Mouse (Mus musculus) spleen, embryonic (tissue): ENCODE data around the gene Cyld.
"Not testable (repeated sequence)": the region's sequence is repeated elsewhere in the genome, so short reads cannot be mapped to it uniquely, and the experiment has no call there.

ENCODE experiments used
- CTCF ChIA-PET: fragments of 350-600 bp; sonication (Branson Sonifier 250); formaldehyde crosslinking; loops from one replicate; lab custom pipeline; 2022; lab: Charles Lee

Gene Cyld

DNA sequence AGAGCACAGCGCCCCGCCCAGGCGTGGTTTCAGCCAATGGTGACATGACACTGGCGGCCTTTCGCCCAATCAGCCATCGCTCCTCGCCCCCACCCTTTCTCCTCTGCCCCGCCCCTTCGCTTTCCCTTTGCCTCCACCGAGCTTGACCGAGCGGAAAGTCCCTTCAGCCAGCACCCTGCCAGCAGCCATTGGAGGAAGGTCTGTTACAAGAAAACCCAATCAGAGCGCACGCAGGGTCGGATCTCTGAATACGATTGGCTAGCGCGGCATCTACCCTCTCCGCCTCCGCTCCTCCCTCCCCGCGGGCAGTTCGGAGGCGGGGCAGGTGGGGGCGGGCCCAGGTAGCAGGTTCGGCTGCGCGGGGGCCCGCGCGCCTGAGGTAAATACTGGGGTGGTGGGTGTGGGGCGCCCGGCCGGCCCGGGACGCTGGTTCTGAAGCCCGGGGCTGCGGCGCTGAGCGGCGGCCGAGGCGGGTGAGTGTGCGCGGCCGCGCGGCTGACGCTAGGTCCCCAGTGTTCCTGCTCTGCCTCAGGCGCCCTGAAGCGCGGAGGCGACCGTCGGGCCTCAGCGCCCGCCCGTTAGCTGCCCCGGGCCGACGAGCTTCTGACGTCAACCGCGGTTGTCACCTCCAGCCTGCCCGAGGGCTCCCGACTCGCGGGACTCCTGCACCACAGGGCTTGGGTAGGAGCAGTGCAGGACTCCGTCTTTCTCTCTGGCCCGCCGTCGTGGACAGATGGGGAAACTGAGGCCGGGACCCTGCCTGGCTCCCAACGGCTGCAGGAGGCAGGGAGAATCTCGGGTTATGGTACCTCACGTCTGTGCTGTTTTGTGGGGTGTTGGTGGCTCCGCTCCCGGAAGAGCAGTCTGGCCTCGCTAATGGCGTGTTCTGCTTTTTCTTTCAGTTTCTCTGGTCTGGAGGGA, at the start of gene Cyld:
Gene Cyld, plus strand, starts transcription at position 308 of the 921 bp plus-strand sequence.
- CTCF ChIA-PET, result interaction anchor here (0.6 to 5.1 kb wide), 2 partner anchors 21 to 29 kb away, joined by 4 to 32 read pairs; no protein-coding TSS in a partner anchor

GRCm38 (mm10) chr8:88648322-88648721, 48.5 kb upstream of the Cyld start:
- CTCF ChIA-PET, result no interaction called here

- CTCF ChIA-PET, result interaction anchor here (0.6 kb wide), 1 partner anchor 31 kb away, joined by 6 read pairs; no protein-coding TSS in a partner anchor
Measured at GRCm38 (mm10) chr8:88650016-88650708, 46.7 kb upstream of the Cyld start.

- CTCF ChIA-PET, result not testable (repeated sequence)
Measured at GRCm38 (mm10) chr8:88651122-88651521, 45.7 kb upstream of the Cyld start.

- CTCF ChIA-PET, result interaction anchor here (0.5 kb wide), 1 partner anchor 28 kb away, joined by 3 read pairs; no protein-coding TSS in a partner anchor
Measured at GRCm38 (mm10) chr8:88655334-88655733, 41.5 kb upstream of the Cyld start.

DNA sequence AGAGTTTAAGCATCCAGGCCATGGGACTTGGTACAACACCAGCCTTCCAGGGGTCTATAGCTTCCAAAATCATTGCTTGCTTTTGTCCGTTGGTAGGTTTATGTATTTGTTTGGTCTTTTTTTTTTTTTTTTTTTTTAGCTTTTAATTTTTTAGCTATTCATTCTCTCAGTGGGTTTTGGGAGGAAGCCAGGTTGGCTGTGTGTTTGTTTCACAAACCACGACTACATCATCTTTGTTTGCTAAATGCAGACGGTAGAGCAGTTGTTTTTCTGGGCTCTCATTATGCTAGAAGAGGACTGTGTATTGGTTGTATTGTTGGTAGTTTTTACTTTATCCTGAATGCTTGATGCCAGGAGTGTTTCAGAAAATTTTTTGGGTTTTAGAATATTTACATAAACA, 37.0 kb upstream of the Cyld start:
- CTCF ChIA-PET, result interaction anchor here (0.6 to 0.8 kb wide), 3 partner anchors 20 to 33 kb away, joined by 3 to 6 read pairs (median 4); partner anchors contain the start of gene Snx20

- CTCF ChIA-PET, result interaction anchor here (0.9 to 1.7 kb wide), 2 partner anchors 8 to 15 kb away, joined by 3 to 4 read pairs; partner anchors contain the start of gene Nod2
Measured at GRCm38 (mm10) chr8:88662401-88662821, 34.4 kb upstream of the Cyld start.

GRCm38 (mm10) chr8:88664121-88664520, 32.7 kb upstream of the Cyld start:
- CTCF ChIA-PET, result no interaction called here

DNA sequence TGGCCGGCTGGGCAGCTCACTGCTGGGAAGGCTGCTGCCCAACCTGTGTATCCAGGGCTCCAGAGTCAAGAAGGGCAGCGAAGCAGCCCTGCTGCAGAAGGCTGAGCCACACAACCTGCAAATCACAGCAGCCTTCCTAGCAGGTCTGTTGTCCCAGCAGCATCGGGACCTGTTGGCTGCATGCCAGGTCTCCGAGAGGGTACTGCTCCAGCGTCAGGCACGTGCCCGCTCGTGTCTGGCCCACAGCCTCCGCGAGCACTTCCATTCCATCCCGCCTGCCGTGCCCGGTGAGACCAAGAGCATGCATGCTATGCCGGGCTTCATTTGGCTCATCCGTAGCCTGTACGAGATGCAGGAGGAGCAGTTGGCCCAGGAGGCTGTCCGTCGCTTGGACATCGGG, 31.9 kb upstream of the Cyld start:
- CTCF ChIA-PET, result no interaction called here

DNA sequence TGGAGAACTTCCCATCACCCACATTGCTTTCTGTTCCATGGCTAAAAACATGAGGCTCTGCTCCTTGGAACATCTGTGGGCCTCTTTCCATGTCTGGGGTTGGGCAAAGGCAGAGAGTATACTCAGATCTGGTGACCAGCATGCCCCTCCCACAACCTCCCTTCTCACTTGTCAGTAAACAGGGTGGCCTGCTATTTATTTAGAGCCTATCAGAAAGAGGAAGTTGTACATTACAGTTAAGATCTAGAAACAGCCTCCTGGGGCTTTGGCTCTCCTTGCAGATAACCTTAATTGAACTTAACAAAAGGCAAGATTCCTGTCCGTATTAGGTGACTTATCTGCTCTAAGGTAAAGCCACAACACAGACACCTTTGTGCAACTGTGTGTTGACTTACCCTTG, 30.4 kb upstream of the Cyld start:
- CTCF ChIA-PET, result interaction anchor here (3.4 kb wide), 1 partner anchor 29 kb away, joined by 32 read pairs; the partner anchor contains the start of gene Cyld

GRCm38 (mm10) chr8:88668400-88669086, 28.3 kb upstream of the Cyld start:
- CTCF ChIA-PET, result interaction anchor here (0.7 to 3.4 kb wide), 3 partner anchors 25 to 33 kb away, joined by 3 to 32 read pairs (median 3); partner anchors contain the start of genes Cyld and Snx20

GRCm38 (mm10) chr8:88670782-88671181, 26.0 kb upstream of the Cyld start:
- CTCF ChIA-PET, result interaction anchor here (1.0 kb wide), 1 partner anchor 8 kb away, joined by 3 read pairs; no protein-coding TSS in a partner anchor

GRCm38 (mm10) chr8:88671575-88671974, 25.3 kb upstream of the Cyld start:
- CTCF ChIA-PET, result no interaction called here

DNA sequence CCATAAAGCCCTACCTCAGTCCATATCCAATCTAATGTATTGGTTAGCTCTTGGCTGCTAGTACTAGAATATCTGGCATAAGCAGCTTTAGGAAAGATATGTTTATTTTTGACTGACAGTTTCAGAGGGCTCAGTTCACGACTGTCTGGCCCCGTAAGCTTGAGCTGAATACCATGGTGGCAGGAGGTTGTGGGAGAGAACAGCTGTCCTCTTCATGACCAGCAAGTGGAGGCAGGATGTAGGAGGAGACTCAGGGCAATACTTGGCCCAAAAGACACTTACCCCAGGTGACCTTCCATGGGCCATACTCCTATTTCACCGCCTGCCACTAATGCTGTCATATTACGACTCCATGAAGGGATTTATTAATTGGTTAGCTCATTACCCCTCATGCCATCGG, 23.0 kb upstream of the Cyld start:
- CTCF ChIA-PET, result interaction anchor here (1.0 kb wide), 1 partner anchor 15 kb away, joined by 5 read pairs; no protein-coding TSS in a partner anchor

DNA sequence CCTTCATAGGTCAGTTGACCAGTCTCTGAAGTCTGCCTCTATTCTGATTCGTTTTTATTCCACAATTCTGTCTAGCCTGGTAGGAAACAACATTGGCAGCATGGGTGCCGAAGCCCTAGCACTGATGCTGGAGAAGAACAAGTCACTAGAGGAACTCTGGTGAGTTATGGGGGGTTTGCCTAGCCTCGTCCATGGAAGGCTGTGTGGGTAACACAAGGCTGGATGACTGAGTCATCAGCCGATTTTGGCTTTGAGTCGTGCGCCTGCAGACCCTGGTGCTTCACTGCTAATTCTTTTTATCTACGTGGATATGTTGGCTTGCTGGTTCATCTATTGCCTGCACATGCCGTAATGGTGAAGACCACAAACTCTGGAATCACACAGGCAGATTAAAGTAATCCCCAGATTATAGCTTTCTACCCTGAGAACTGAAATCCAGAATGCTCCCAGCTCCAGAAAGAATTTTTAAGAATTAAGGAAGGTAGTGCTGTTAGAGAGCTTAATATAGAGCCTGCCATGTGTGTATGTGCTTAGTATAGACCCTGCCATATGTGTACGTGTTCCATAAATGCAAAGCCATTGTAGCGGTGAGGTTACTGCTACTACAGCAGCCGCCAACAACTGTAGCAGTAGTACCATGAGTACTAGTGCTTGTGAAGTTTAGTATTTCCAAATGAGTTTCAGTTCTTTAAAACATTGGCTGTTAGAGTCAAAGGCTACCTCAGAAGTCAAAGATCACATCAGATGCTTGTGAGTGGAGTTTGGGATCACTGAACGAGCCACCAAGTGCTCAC, 21.3 kb upstream of the Cyld start:
- CTCF ChIA-PET, result no interaction called here

DNA sequence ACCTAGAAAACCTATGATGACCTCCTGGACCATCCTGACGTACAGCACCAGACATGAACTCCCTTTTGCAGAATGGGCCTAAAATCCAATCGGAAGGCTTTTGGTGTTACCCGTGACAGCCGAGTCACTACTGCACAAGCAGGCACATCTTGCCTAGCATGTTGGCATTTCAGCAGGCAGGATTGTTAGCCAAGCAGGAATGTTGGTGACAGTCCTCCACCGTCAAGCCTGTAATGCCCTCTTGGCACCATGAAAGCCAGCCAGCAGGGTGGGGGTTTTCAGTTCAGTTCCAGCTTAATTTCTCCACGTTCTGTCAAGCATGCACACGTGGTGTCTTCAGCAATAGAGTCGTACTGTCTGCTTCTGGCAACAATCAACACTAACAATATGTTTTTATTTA, 19.8 kb upstream of the Cyld start:
- CTCF ChIA-PET, result no interaction called here

- CTCF ChIA-PET, result interaction anchor here (0.6 to 0.7 kb wide), 3 partner anchors 21 to 337 kb away, joined by 5 to 6 read pairs (median 6); no protein-coding TSS in a partner anchor
Measured at GRCm38 (mm10) chr8:88680566-88680965, 16.3 kb upstream of the Cyld start.

GRCm38 (mm10) chr8:88681046-88681445, 15.8 kb upstream of the Cyld start:
- CTCF ChIA-PET, result interaction anchor here (0.7 kb wide), 1 partner anchor 31 kb away, joined by 6 read pairs; no protein-coding TSS in a partner anchor

DNA sequence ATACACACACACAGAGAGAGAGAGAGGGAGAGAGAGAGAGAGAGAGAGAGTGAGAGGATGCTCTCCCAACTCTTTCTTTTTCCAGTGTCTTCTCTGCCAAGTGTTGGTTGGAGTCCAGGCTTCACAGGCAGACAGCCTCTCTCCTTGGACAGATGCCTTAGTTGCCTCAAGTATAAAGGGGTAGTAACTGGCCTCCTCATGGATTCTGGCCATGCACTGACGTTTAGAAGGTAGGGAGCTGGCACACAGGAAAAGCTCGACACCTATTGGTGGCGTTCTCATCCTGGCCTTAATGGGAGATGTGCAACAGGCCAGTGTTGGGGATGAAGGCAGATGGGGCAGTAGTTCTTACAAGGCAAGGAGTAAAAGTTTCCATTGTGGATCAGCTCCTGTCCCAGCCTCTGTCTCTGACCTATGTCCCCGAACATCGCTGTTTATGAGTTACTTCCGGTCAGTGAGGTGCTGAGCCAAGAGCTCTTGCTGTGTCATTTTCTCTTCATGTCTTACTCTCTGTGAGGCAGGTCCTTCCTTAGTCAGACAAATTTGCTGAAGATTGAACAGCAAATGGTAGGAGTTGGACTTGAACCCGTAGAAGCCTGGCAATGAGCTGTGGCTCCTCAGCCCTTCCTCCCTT, 13.1 kb upstream of the Cyld start:
- CTCF ChIA-PET, result interaction anchor here (0.7 kb wide), 1 partner anchor 29 kb away, joined by 3 read pairs; no protein-coding TSS in a partner anchor
